Mouse (Mus musculus): ENCODE measurements around the gene Mrpl20. TPM values are rescaled to one million over a fixed set of nuclear protein-coding genes. Genes with fewer than 3 reads are reported as not detected.

Gene Mrpl20
- polyA plus RNA-seq (2014; fragmentation: Nextera tagmentation; extraction: Ambion mirVana): 250 and 256 TPM in 2 replicates

- H3K4me2 ChIP-seq (ENCODE audit: low read depth, low read length): peak within 1 kb of the TSS; percentile 60
- ATAC-seq (replicated peaks; ENCODE audit: insufficient number of reproducible peaks, low FRiP score, low TSS enrichment, low read depth) (peak; percentile 32; the same call in 1 of the 2 replicates), DNase-seq (ENCODE audit: low spot score) (peak; percentile 52)
- H3K4me3 ChIP-seq (ENCODE audit: low read depth, low read length): peak within 1 kb of the TSS; percentile 82
- H3K4me1 ChIP-seq (ENCODE audit: control insufficient read depth, insufficient read depth, low read length): no peaks in the 10 kb centered on the region; the same call in 1 of the 2 replicates
- 8% methylated on average over 12 of the region's 12 CpGs for WGBS
- peak within 1 kb of the TSS; percentile 85 for H3K9ac ChIP-seq (replicated peaks; ENCODE audit: low read length)
- no peaks in the 10 kb centered on the region for H3K9me3 ChIP-seq (replicated peaks; ENCODE audit: control insufficient read depth, low read length)
- H3K36me3 ChIP-seq (replicated peaks; ENCODE audit: control insufficient read depth, insufficient read depth, low read depth, low read length): no peaks in the 10 kb centered on the region; the same call in 1 of the 2 replicates
- H3K27ac ChIP-seq (replicated peaks; ENCODE audit: low read depth, low read length): 0 out of 2 replicates have a peak within 1 kb of the TSS, but pooled peaks have one; percentile 35
- H3K27me3 ChIP-seq (ENCODE audit: control insufficient read depth, insufficient read depth, low read length): no peaks in the 10 kb centered on the region
These were observed at the start of gene Mrpl20 for GRCm38 (mm10) chr4:155802741-155803339. TSS of gene Mrpl20 (plus strand) at chr4:155802878.

GRCm38 (mm10) chr4:155757011-155757410 is 45.7 kb upstream of the Mrpl20 start:
- Histone ChIP-seq H3K27ac (replicated peaks; ENCODE audit: low read depth, low read length) (no peak overlapping the region), H3K4me1 (ENCODE audit: control insufficient read depth, insufficient read depth, low read length) (no peaks in the 10 kb centered on the region; the same call in none of the 2 replicates), H3K36me3 (replicated peaks; ENCODE audit: control insufficient read depth, insufficient read depth, low read depth, low read length) (peaks cover 9% of the 10 kb centered on the region), H3K9ac (replicated peaks; ENCODE audit: low read length) (no peak overlapping the region), H3K27me3 (ENCODE audit: control insufficient read depth, insufficient read depth, low read length) (no peaks in the 10 kb centered on the region), H3K4me2 (ENCODE audit: low read depth, low read length) (no peak overlapping the region), H3K4me3 (ENCODE audit: low read depth, low read length) (no peak overlapping the region), H3K9me3 (replicated peaks; ENCODE audit: control insufficient read depth, low read length) (no peaks in the 10 kb centered on the region)
- DNase-seq (ENCODE audit: low spot score): no peak
- no peak for ATAC-seq (replicated peaks; ENCODE audit: insufficient number of reproducible peaks, low FRiP score, low TSS enrichment, low read depth)
- 92% methylated on average over 12 of the region's 12 CpGs for WGBS

GRCm38 (mm10) chr4:155759862-155760612 is 42.6 kb upstream of the Mrpl20 start:
- 4% methylated on average over 10 of the region's 10 CpGs for WGBS
- Histone ChIP-seq H3K9ac (replicated peaks; ENCODE audit: low read length) (peak overlapping the region; percentile 70), H3K27me3 (ENCODE audit: control insufficient read depth, insufficient read depth, low read length) (no peaks in the 10 kb centered on the region), H3K4me1 (ENCODE audit: control insufficient read depth, insufficient read depth, low read length) (no peaks in the 10 kb centered on the region; the same call in none of the 2 replicates), H3K27ac (replicated peaks; ENCODE audit: low read depth, low read length) (no peak overlapping the region; the same call in 1 of the 2 replicates), H3K9me3 (replicated peaks; ENCODE audit: control insufficient read depth, low read length) (no peaks in the 10 kb centered on the region), H3K4me2 (ENCODE audit: low read depth, low read length) (peak overlapping the region; percentile 87), H3K4me3 (ENCODE audit: low read depth, low read length) (peak overlapping the region; percentile 88), H3K36me3 (replicated peaks; ENCODE audit: control insufficient read depth, insufficient read depth, low read depth, low read length) (peaks cover 4% of the 10 kb centered on the region)
- peak; percentile 59 for DNase-seq (ENCODE audit: low spot score)
- no peak for ATAC-seq (replicated peaks; ENCODE audit: insufficient number of reproducible peaks, low FRiP score, low TSS enrichment, low read depth)

- ATAC-seq (replicated peaks; ENCODE audit: insufficient number of reproducible peaks, low FRiP score, low TSS enrichment, low read depth) (peak; percentile 95), DNase-seq (ENCODE audit: low spot score) (peak; percentile 97)
- Histone ChIP-seq H3K9me3 (replicated peaks; ENCODE audit: control insufficient read depth, low read length) (no peaks in the 10 kb centered on the region), H3K4me2 (ENCODE audit: low read depth, low read length) (peak within 1 kb of the TSS; percentile 87), H3K27ac (replicated peaks; ENCODE audit: low read depth, low read length) (peak within 1 kb of the TSS; percentile 0; the same call in 1 of the 2 replicates), H3K4me1 (ENCODE audit: control insufficient read depth, insufficient read depth, low read length) (no peaks in the 10 kb centered on the region; the same call in none of the 2 replicates), H3K36me3 (replicated peaks; ENCODE audit: control insufficient read depth, insufficient read depth, low read depth, low read length) (peaks cover 4% of the 10 kb centered on the region), H3K27me3 (ENCODE audit: control insufficient read depth, insufficient read depth, low read length) (no peaks in the 10 kb centered on the region), H3K9ac (replicated peaks; ENCODE audit: low read length) (peak within 1 kb of the TSS; percentile 70), H3K4me3 (ENCODE audit: low read depth, low read length) (peak within 1 kb of the TSS; percentile 88)
- under 1% methylated on average over 66 of the region's 68 CpGs for WGBS
These were observed 41.9 kb upstream of the Mrpl20 start, which contains the start of gene Atad3a for GRCm38 (mm10) chr4:155760613-155761355. TSS of gene Atad3a (minus strand) at chr4:155761093.

- Histone ChIP-seq H3K27me3 (ENCODE audit: control insufficient read depth, insufficient read depth, low read length) (no peaks in the 10 kb centered on the region), H3K4me2 (ENCODE audit: low read depth, low read length) (peak overlapping the region; percentile 87), H3K9ac (replicated peaks; ENCODE audit: low read length) (peak overlapping the region; percentile 61), H3K4me1 (ENCODE audit: control insufficient read depth, insufficient read depth, low read length) (no peaks in the 10 kb centered on the region; the same call in none of the 2 replicates), H3K4me3 (ENCODE audit: low read depth, low read length) (peak overlapping the region; percentile 88), H3K36me3 (replicated peaks; ENCODE audit: control insufficient read depth, insufficient read depth, low read depth, low read length) (no peaks in the 10 kb centered on the region; the same call in 1 of the 2 replicates), H3K27ac (replicated peaks; ENCODE audit: low read depth, low read length) (0 out of 2 replicates have a peak overlapping the region, but pooled peaks have one; percentile 0), H3K9me3 (replicated peaks; ENCODE audit: control insufficient read depth, low read length) (no peaks in the 10 kb centered on the region)
- ATAC-seq (replicated peaks; ENCODE audit: insufficient number of reproducible peaks, low FRiP score, low TSS enrichment, low read depth): 0 out of 2 replicates have a peak, but pooled peaks have one; percentile 12
- WGBS: 2% methylated on average over 28 of the region's 28 CpGs
- no peak for DNase-seq (ENCODE audit: low spot score)
These were observed 41.1 kb upstream of the Mrpl20 start for GRCm38 (mm10) chr4:155761356-155762099.

GRCm38 (mm10) chr4:155762357-155762756 is 40.3 kb upstream of the Mrpl20 start:
- WGBS: 88% methylated on average over 3 of the region's 3 CpGs
- no peak for ATAC-seq (replicated peaks; ENCODE audit: insufficient number of reproducible peaks, low FRiP score, low TSS enrichment, low read depth)
- DNase-seq (ENCODE audit: low spot score): no peak
- H3K27ac ChIP-seq (replicated peaks; ENCODE audit: low read depth, low read length): no peak overlapping the region
- no peak overlapping the region for H3K9ac ChIP-seq (replicated peaks; ENCODE audit: low read length)
- H3K27me3 ChIP-seq (ENCODE audit: control insufficient read depth, insufficient read depth, low read length): no peaks in the 10 kb centered on the region
- H3K4me3 ChIP-seq (ENCODE audit: low read depth, low read length): no peak overlapping the region
- H3K36me3 ChIP-seq (replicated peaks; ENCODE audit: control insufficient read depth, insufficient read depth, low read depth, low read length): no peaks in the 10 kb centered on the region; the same call in 1 of the 2 replicates
- H3K9me3 ChIP-seq (replicated peaks; ENCODE audit: control insufficient read depth, low read length): no peaks in the 10 kb centered on the region
- no peak overlapping the region; the same call in 1 of the 2 replicates for H3K4me2 ChIP-seq (ENCODE audit: low read depth, low read length)
- H3K4me1 ChIP-seq (ENCODE audit: control insufficient read depth, insufficient read depth, low read length): no peaks in the 10 kb centered on the region; the same call in none of the 2 replicates

- no peak overlapping the region for H3K27ac ChIP-seq (replicated peaks; ENCODE audit: low read depth, low read length)
- H3K9me3 ChIP-seq (replicated peaks; ENCODE audit: control insufficient read depth, low read length): no peaks in the 10 kb centered on the region
- DNase-seq (ENCODE audit: low spot score): no peak
- no peak for ATAC-seq (replicated peaks; ENCODE audit: insufficient number of reproducible peaks, low FRiP score, low TSS enrichment, low read depth)
- WGBS: 66% methylated on average over 5 of the region's 5 CpGs
- peak overlapping the region; percentile 77 for H3K4me2 ChIP-seq (ENCODE audit: low read depth, low read length)
- H3K4me3 ChIP-seq (ENCODE audit: low read depth, low read length): peak overlapping the region; percentile 43
- no peaks in the 10 kb centered on the region for H3K36me3 ChIP-seq (replicated peaks; ENCODE audit: control insufficient read depth, insufficient read depth, low read depth, low read length)
- peak overlapping the region; percentile 90 for H3K9ac ChIP-seq (replicated peaks; ENCODE audit: low read length)
- no peaks in the 10 kb centered on the region; the same call in 1 of the 2 replicates for H3K27me3 ChIP-seq (ENCODE audit: control insufficient read depth, insufficient read depth, low read length)
- H3K4me1 ChIP-seq (ENCODE audit: control insufficient read depth, insufficient read depth, low read length): peaks cover 2% of the 10 kb centered on the region
These were observed 33.2 kb upstream of the Mrpl20 start for GRCm38 (mm10) chr4:155769496-155769879.
